Mouse (Mus musculus): ENCODE data around the gene Angptl4. TPM values are rescaled to one million over a fixed set of nuclear protein-coding genes. Genes with fewer than 3 reads are reported as not detected.
A peak's percentile ranks its signal among the peaks of the same experiment; 100 is the strongest.

Gene Angptl4
- polyA plus RNA-seq, 1 experiment from 2014 or later, result 21.4 TPM

DNA sequence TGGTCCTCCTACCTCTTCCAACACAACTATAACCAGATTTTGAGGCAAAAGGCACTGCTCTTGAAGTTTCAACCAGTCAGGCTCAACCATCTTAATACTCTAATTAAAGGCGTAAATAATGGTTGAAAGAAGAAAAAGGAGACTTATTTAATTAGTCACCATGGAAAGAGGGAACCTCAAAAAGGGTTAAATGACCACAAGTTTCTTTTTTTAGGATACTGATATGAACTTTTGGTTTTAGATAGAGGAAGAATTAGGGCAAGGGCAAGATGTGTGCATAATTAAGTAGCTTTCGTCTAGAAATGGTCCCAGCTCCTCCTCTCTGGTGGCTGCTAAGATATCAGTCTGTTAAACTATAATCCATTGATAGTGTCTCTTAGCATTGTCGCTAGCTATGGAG lies 15.2 kb downstream of the Angptl4 start:
- 75% methylated on average over 3 of the region's 3 CpGs for WGBS
- Histone ChIP-seq H3K4me3 (no peak overlapping the region), H3K36me3 (replicated peaks) (no peaks in the 10 kb centered on the region), H3K4me1 (no peaks in the 10 kb centered on the region), H3K27me3 (ENCODE audit: poor library complexity, severe bottlenecking) (no peaks in the 10 kb centered on the region), H3K27ac (no peak overlapping the region), H3K9me3 (no peaks in the 10 kb centered on the region)
- DNase-seq (ENCODE audit: extremely low spot score, low spot score), result no peak

- Histone ChIP-seq H3K36me3 (replicated peaks) (peaks cover 34% of the 10 kb centered on the region), H3K9me3 (no peaks in the 10 kb centered on the region), H3K27me3 (ENCODE audit: poor library complexity, severe bottlenecking) (no peaks in the 10 kb centered on the region), H3K4me3 (peak within 1 kb of the TSS; percentile 77), H3K27ac (peak within 1 kb of the TSS; percentile 99), H3K4me1 (peaks cover 41% of the 10 kb centered on the region)
- 3% methylated on average over 35 of the region's 35 CpGs for WGBS
- peak; percentile 98 for DNase-seq (ENCODE audit: extremely low spot score, low spot score)
These were observed 21.1 kb downstream of the Angptl4 start, which contains the start of gene Rab11b for GRCm38 (mm10) chr17:33760255-33761165. Gene Rab11b (minus strand): TSS chr17:33760530.

DNA sequence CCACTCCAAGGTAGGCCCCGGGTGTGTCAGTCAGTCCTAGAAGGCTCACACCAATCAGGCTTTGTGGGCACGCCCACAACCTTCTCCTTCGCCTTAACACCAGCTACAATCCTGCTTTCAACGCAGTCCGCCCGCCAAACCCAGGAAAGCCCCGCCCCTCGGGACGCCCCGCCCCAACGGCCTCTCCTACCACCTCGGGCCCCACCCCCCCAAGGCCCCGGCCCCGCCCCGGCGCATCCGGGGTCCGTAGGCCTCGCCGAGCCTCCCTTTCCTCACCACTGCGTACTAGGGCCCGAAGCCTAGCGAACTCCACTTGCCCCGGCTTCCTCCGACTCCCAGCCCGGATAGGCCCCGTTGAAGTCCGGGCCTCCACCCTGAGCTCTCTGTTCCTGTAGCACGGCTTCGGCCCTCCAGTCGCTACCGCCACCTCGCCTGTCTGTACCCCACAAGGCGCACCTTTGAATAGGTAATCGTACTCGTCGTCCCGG lies 21.8 kb downstream of the Angptl4 start:
- Histone ChIP-seq H3K9me3 (no peaks in the 10 kb centered on the region), H3K27me3 (ENCODE audit: poor library complexity, severe bottlenecking) (no peaks in the 10 kb centered on the region), H3K4me3 (peak overlapping the region; percentile 77), H3K27ac (peak overlapping the region; percentile 99), H3K36me3 (replicated peaks) (peaks cover 38% of the 10 kb centered on the region), H3K4me1 (peaks cover 45% of the 10 kb centered on the region)
- under 1% methylated on average over 38 of the region's 38 CpGs for WGBS
- DNase-seq (ENCODE audit: extremely low spot score, low spot score), result peak; percentile 96

DNA sequence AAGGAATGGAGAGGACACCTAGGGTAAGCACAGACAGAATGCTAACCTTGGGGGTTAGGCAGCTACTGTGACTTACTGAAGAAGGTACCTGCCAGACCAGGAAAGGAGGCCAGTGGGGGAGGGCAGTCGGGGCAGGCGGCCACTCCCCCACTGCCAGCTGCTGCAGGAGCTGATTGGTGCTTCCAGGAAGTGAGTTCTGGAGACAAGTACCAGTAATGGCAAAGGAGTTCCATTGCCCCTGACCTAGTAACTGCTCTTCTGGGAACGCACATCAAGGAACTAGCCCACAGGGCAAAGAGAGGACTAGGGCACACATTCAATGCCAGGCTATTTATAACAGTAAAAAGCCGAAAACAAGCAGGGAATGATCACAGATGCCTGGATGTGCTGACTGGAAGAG lies 24.4 kb downstream of the Angptl4 start:
- 75% methylated on average over 4 of the region's 4 CpGs for WGBS
- H3K4me3 ChIP-seq, result no peak overlapping the region
- DNase-seq (ENCODE audit: extremely low spot score, low spot score), result no peak
- H3K27ac ChIP-seq, result no peak overlapping the region
- peaks cover 58% of the 10 kb centered on the region for H3K36me3 ChIP-seq (replicated peaks)
- no peaks in the 10 kb centered on the region for H3K27me3 ChIP-seq (ENCODE audit: poor library complexity, severe bottlenecking)
- H3K4me1 ChIP-seq, result peaks cover 45% of the 10 kb centered on the region
- H3K9me3 ChIP-seq, result no peaks in the 10 kb centered on the region

DNA sequence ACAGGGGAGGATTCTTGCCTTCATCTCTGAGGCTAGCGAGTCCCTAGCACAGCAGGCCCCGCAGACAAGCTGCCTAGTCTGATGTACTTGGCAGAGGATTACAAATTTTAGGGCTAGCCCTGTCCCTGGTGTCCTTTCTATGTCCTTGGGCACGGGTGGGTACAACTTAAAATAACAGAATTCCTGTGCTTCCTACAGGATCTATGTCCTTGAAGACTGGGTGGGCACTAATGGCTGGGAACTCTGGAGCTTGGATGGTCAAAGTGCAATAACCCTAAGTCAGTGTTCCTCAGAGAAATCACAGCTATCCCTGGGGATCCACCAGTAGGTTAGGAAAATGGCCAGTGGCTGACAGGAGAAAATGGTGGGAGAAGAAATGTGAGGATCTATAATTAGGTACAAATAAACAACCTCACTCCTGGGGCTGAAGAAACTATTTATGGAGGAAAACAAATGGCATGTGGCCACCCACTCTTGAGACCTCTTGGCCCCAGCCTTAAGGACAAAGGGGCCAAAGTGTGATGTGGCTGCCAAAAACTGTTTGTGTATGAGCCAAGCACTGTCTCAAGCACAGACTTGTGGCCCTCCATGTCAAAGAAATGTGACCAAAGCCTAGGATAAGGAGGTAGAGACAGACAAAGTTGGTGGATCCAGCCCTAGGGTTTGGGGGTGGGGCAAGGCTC lies 25.4 kb downstream of the Angptl4 start:
- H3K4me3 ChIP-seq, result no peak overlapping the region
- H3K4me1 ChIP-seq, result peaks cover 45% of the 10 kb centered on the region
- no peak overlapping the region for H3K27ac ChIP-seq
- WGBS, result 91% methylated on average over 3 of the region's 3 CpGs
- no peaks in the 10 kb centered on the region for H3K9me3 ChIP-seq
- H3K27me3 ChIP-seq (ENCODE audit: poor library complexity, severe bottlenecking), result no peaks in the 10 kb centered on the region
- H3K36me3 ChIP-seq (replicated peaks), result peaks cover 67% of the 10 kb centered on the region
- DNase-seq (ENCODE audit: extremely low spot score, low spot score), result no peak

- no peak for DNase-seq (ENCODE audit: extremely low spot score, low spot score)
- Histone ChIP-seq H3K36me3 (replicated peaks) (peaks cover 74% of the 10 kb centered on the region), H3K9me3 (no peaks in the 10 kb centered on the region), H3K4me3 (no peak overlapping the region), H3K4me1 (peaks cover 45% of the 10 kb centered on the region), H3K27ac (no peak overlapping the region), H3K27me3 (ENCODE audit: poor library complexity, severe bottlenecking) (no peaks in the 10 kb centered on the region)
- WGBS, result 93% methylated on average over 10 of the region's 10 CpGs
These were observed 26.1 kb downstream of the Angptl4 start for GRCm38 (mm10) chr17:33755418-33756107.

DNA sequence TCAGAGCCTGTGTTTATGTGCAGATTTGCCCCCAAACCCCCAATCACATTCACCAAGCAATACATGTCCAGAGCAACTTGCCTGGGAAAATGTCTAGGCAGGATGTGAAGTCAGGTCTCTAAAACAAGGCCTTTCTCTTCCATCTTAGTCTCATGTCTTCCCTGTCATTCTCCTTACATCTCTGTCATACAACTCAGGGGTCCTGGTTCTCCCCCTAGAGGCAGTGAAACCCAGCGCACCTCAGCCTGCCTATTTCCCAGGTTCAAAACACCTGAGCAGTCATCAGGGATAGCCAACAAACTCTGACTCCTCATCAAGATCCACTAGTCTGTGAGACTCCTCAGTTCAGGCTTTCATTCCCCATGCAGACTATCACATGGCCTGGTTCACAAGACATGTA lies 27.0 kb downstream of the Angptl4 start:
- peaks cover 83% of the 10 kb centered on the region for H3K36me3 ChIP-seq (replicated peaks)
- H3K27me3 ChIP-seq (ENCODE audit: poor library complexity, severe bottlenecking), result no peaks in the 10 kb centered on the region
- no peak for DNase-seq (ENCODE audit: extremely low spot score, low spot score)
- no peak overlapping the region for H3K27ac ChIP-seq
- 70% methylated on average over 1 of the region's 1 CpGs for WGBS
- no peaks in the 10 kb centered on the region for H3K9me3 ChIP-seq
- peaks cover 43% of the 10 kb centered on the region for H3K4me1 ChIP-seq
- H3K4me3 ChIP-seq, result no peak overlapping the region

GRCm38 (mm10) chr17:33752297-33752696 lies 29.3 kb downstream of the Angptl4 start:
- H3K4me1 ChIP-seq, result peaks cover 20% of the 10 kb centered on the region
- no peak overlapping the region for H3K27ac ChIP-seq
- H3K36me3 ChIP-seq (replicated peaks), result peaks cover 90% of the 10 kb centered on the region
- no peaks in the 10 kb centered on the region for H3K27me3 ChIP-seq (ENCODE audit: poor library complexity, severe bottlenecking)
- DNase-seq (ENCODE audit: extremely low spot score, low spot score), result no peak
- H3K9me3 ChIP-seq, result no peaks in the 10 kb centered on the region
- 95% methylated on average over 2 of the region's 2 CpGs for whole genome bisulfite sequencing
- no peak overlapping the region for H3K4me3 ChIP-seq

DNA sequence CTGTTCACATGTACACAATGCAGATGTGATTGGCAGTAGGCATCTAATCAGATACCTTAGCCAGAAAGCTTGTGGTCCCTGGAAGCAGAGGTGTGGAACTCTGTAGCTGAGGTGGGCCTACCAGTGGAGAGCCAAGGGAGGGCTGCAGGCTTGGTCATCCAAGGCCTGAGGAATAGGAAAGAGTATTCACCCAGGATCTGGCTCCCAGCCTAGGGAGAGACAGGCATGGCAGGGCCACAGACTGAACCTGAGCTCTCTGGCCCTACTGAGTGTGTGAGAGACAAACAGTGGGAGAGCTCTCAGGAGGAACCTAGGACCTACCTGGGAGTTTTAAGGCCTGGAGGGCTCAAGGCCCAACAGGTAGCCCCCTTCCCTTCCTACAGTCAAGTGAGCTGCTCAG lies 30.4 kb downstream of the Angptl4 start:
- H3K4me3 ChIP-seq, result no peak overlapping the region
- H3K36me3 ChIP-seq (replicated peaks), result peaks cover 88% of the 10 kb centered on the region
- no peak for DNase-seq (ENCODE audit: extremely low spot score, low spot score)
- no peaks in the 10 kb centered on the region for H3K9me3 ChIP-seq
- peaks cover 10% of the 10 kb centered on the region for H3K4me1 ChIP-seq
- no peaks in the 10 kb centered on the region for H3K27me3 ChIP-seq (ENCODE audit: poor library complexity, severe bottlenecking)
- no peak overlapping the region for H3K27ac ChIP-seq

GRCm38 (mm10) chr17:33749451-33749850 lies 32.2 kb downstream of the Angptl4 start:
- no peaks in the 10 kb centered on the region for H3K4me1 ChIP-seq
- peaks cover 90% of the 10 kb centered on the region for H3K36me3 ChIP-seq (replicated peaks)
- no peak overlapping the region for H3K4me3 ChIP-seq
- H3K27ac ChIP-seq, result no peak overlapping the region
- no peak for DNase-seq (ENCODE audit: extremely low spot score, low spot score)
- H3K9me3 ChIP-seq, result no peaks in the 10 kb centered on the region
- no peaks in the 10 kb centered on the region for H3K27me3 ChIP-seq (ENCODE audit: poor library complexity, severe bottlenecking)
- WGBS, result 97% methylated on average over 5 of the region's 5 CpGs

DNA sequence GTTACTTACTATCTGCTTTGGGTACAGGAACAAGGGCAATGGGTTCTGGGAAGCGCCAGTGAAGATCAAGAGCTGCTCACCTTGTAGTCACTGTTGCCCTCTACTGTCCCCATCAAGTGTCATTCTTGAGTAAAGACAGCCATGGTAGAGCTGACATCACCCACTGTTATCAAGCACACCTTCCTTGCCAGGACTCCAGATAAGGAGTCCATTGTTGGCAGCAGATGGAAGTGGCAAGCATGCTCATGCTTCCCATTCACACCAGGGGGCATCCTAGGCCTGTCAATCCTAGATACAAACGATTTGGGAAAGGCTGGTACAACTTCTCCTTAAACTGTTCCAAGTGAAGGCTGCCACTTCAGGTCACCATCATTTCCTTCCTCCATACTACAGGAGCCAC lies 35.6 kb downstream of the Angptl4 start:
- H3K36me3 ChIP-seq (replicated peaks), result peaks cover 61% of the 10 kb centered on the region
- H3K27ac ChIP-seq, result no peak overlapping the region
- no peak for DNase-seq (ENCODE audit: extremely low spot score, low spot score)
- 83% methylated on average over 2 of the region's 2 CpGs for WGBS
- 0 out of 2 replicates have a peak, but pooled peaks cover 3% of the 10 kb centered on the region for H3K4me1 ChIP-seq
- H3K9me3 ChIP-seq, result no peaks in the 10 kb centered on the region; the same call in 1 of the 2 replicates
- H3K4me3 ChIP-seq, result no peak overlapping the region
- H3K27me3 ChIP-seq (ENCODE audit: poor library complexity, severe bottlenecking), result no peaks in the 10 kb centered on the region

DNA sequence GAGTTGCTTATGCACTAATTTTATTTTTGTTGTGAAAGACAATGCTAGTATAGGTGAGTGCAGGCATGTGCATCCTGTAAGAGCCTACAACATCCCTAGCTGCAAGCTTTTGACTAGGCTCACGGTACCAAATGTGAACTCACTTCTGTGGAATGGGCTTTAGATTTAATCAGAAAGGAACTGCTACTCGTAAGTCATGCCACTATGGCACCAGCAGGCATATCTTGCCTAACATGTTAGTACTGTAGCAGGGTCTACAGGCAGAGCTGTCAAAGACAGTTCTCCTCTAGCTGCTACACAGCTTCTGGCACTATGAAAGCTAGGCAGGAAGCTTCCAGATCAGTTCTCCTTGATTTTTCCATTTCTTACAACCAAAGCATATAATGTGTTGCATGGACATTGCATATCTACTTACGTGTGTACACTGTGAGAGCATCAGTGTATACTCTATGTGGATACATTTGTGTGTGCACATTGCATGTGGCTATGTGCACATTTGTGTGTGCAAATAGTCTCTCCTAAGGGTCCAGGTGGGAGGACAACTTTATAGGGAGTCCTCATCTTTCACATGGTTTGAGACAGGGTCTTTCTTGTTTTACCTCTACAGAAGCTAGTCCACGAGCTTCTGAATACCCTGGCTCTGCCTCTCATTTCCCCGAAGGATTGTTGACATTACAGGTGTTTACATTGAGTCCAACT lies 36.8 kb downstream of the Angptl4 start:
- no peaks in the 10 kb centered on the region for H3K27me3 ChIP-seq (ENCODE audit: poor library complexity, severe bottlenecking)
- 93% methylated on average over 5 of the region's 5 CpGs for WGBS
- H3K4me3 ChIP-seq, result no peak overlapping the region
- H3K4me1 ChIP-seq, result 0 out of 2 replicates have a peak, but pooled peaks cover 3% of the 10 kb centered on the region
- DNase-seq (ENCODE audit: extremely low spot score, low spot score), result no peak
- no peak overlapping the region for H3K27ac ChIP-seq
- no peaks in the 10 kb centered on the region; the same call in 1 of the 2 replicates for H3K9me3 ChIP-seq
- peaks cover 49% of the 10 kb centered on the region for H3K36me3 ChIP-seq (replicated peaks)
